ENCODE assay signal across 29 mouse cellular contexts in genomic region chr13:35381641-35382040, GRCm38 (mm10).
DNase-seq lines count a peak whose midpoint lies in the region; ATAC-seq and TF ChIP-seq lines count a peak whose summit lies in the region.
"Had no signal": no experiment of that assay in that cellular context is flagged by ENCODE, and none has a peak within 500 bp of the region (broad histone marks: within the 10 kb centered on the region; RNA-seq: fewer than 3 reads in every experiment).

No protein-coding gene starts in this region.

- WGBS in liver, adult 2 months = 64% methylated on average over 2 of the region's 2 CpGs
- 64% methylated on average over 2 of the region's 2 CpGs for WGBS in liver, embryonic 11.5 days
- WGBS in intestine, embryonic 16.5 days = 70% methylated on average over 2 of the region's 2 CpGs

- DNase-seq in liver, adult 2 months (ENCODE audit: extremely low read depth, low read depth, low spot score) = peak; percentile 12
- no peak for DNase-seq in liver, embryonic 11.5 days (ENCODE audit: low spot score)
- DNase-seq in adrenal gland, postnatal 10 days = peak; percentile 62
- DNase-seq in adrenal gland, postnatal 36 days = peak; percentile 66 to 72
- DNase-seq in frontal cortex, postnatal 36 days (ENCODE audit: low spot score in 2 of 2) = no peak
- DNase-seq: cerebellum, adult 11-12 months; cerebellum, adult 8-10 months; cerebellum, postnatal 10 days; cerebellum, postnatal 36 days; embryo, embryonic 11 days; gastrocnemius, postnatal 10 days; gastrocnemius, postnatal 36 days; heart, postnatal 10 days; heart, postnatal 36 days; kidney, adult 18-20 months had no signal

- no peaks in the 10 kb centered on the region for H3K36me3 ChIP-seq in liver, adult 2 months (ENCODE audit: control insufficient read depth, insufficient read depth, low read length)
- no peaks in the 10 kb centered on the region for H3K36me3 ChIP-seq in liver, embryonic 11.5 days (ENCODE audit: control insufficient read depth, insufficient read depth, low read length)
- H3K36me3 ChIP-seq in intestine, embryonic 16.5 days (ENCODE audit: control insufficient read depth, insufficient read depth, low read length) = no peaks in the 10 kb centered on the region
- H3K36me3 ChIP-seq: embryonic facial prominence, embryonic 10.5 days; embryonic facial prominence, embryonic 13.5 days; forebrain, embryonic 12.5 days; forebrain, embryonic 15.5 days; heart, embryonic 15.5 days; hindbrain, embryonic 10.5 days; hindbrain, embryonic 13.5 days; intestine, embryonic 15.5 days had no signal

- no peak overlapping the region for H3K27ac ChIP-seq in liver, adult 2 months (replicated peaks; ENCODE audit: insufficient read depth, low read depth, low read length)
- H3K27ac ChIP-seq in liver, embryonic 11.5 days (ENCODE audit: low read depth, low read length) = no peak overlapping the region
- H3K27ac ChIP-seq in intestine, embryonic 16.5 days (ENCODE audit: low read length) = no peak overlapping the region
- H3K27ac ChIP-seq: embryonic facial prominence, embryonic 10.5 days; embryonic facial prominence, embryonic 13.5 days; forebrain, embryonic 12.5 days; forebrain, embryonic 15.5 days; heart, embryonic 15.5 days; hindbrain, embryonic 10.5 days; hindbrain, embryonic 13.5 days; intestine, embryonic 15.5 days had no signal

- no peak overlapping the region for H3K4me3 ChIP-seq in liver, adult 2 months (ENCODE audit: insufficient read depth, low read depth, low read length)
- no peak overlapping the region for H3K4me3 ChIP-seq in liver, embryonic 11.5 days (ENCODE audit: low read depth, low read length)
- H3K4me3 ChIP-seq in intestine, embryonic 16.5 days (ENCODE audit: low read length) = no peak overlapping the region
- H3K4me3 ChIP-seq: embryonic facial prominence, embryonic 10.5 days; embryonic facial prominence, embryonic 13.5 days; erythroblast, embryonic 14.5 days; forebrain, embryonic 12.5 days; forebrain, embryonic 15.5 days; heart, embryonic 15.5 days; hindbrain, embryonic 10.5 days; hindbrain, embryonic 13.5 days; intestine, embryonic 15.5 days had no signal

- TF ChIP-seq POLR2A in liver, adult 2 months (IDR thresholded peaks at IDR 0.05; ENCODE audit: extremely low read depth, insufficient read depth, low read length) = no peak

- ATAC-seq in liver, embryonic 11.5 days (replicated peaks; ENCODE audit: low FRiP score) = no peak
- no peak for ATAC-seq in intestine, embryonic 16.5 days
- ATAC-seq: activated CD4-positive, CD25-positive, alpha-beta regulatory T cell, adult 4 months; CD4-positive, CD25-positive, alpha-beta regulatory T cell, adult 4 months; forebrain, embryonic 15.5 days; hindbrain, embryonic 16.5 days; intestine, embryonic 15.5 days had no signal

- no peak for TF ChIP-seq CTCF in liver, adult 2 months (IDR thresholded peaks at IDR 0.05; ENCODE audit: low read depth, low read length)

- no peak overlapping the region for H3K9ac ChIP-seq in liver, adult 2 months (ENCODE audit: low read depth, low read length)
- H3K9ac ChIP-seq in liver, embryonic 11.5 days (ENCODE audit: low read depth, low read length) = no peak overlapping the region
- H3K9ac ChIP-seq in intestine, embryonic 16.5 days (ENCODE audit: low read depth, low read length) = no peak overlapping the region
- H3K9ac ChIP-seq: embryonic facial prominence, embryonic 13.5 days; forebrain, embryonic 12.5 days; forebrain, embryonic 15.5 days; heart, embryonic 15.5 days; hindbrain, embryonic 13.5 days; intestine, embryonic 15.5 days had no signal

- peaks cover 25% of the 10 kb centered on the region for H3K4me1 ChIP-seq in liver, adult 2 months (ENCODE audit: control insufficient read depth, insufficient read depth, low read length)
- H3K4me1 ChIP-seq in liver, embryonic 11.5 days (replicated peaks; ENCODE audit: control insufficient read depth, insufficient read depth, low read length) = no peaks in the 10 kb centered on the region
- H3K4me1 ChIP-seq in intestine, embryonic 16.5 days (ENCODE audit: control insufficient read depth, insufficient read depth, low read length) = 0 out of 2 replicates have a peak, but pooled peaks cover 2% of the 10 kb centered on the region
- H3K4me1 ChIP-seq: forebrain, embryonic 12.5 days; forebrain, embryonic 15.5 days; hindbrain, embryonic 13.5 days had no signal

- no peaks in the 10 kb centered on the region; the same call in 1 of the 2 replicates for H3K27me3 ChIP-seq in liver, adult 2 months (ENCODE audit: control insufficient read depth, insufficient read depth, low read length)
- H3K27me3 ChIP-seq in liver, embryonic 11.5 days (replicated peaks; ENCODE audit: control insufficient read depth, insufficient read depth, low read length) = no peaks in the 10 kb centered on the region
- no peaks in the 10 kb centered on the region for H3K27me3 ChIP-seq in intestine, embryonic 16.5 days (replicated peaks; ENCODE audit: control insufficient read depth, insufficient read depth, low read length)
- H3K27me3 ChIP-seq: embryonic facial prominence, embryonic 13.5 days; forebrain, embryonic 12.5 days; forebrain, embryonic 15.5 days; heart, embryonic 15.5 days; hindbrain, embryonic 13.5 days; intestine, embryonic 15.5 days had no signal

- no peak overlapping the region for H3K4me2 ChIP-seq in liver, embryonic 11.5 days
- H3K4me2 ChIP-seq in intestine, embryonic 16.5 days (ENCODE audit: low read depth, low read length) = no peak overlapping the region
- H3K4me2 ChIP-seq: embryonic facial prominence, embryonic 13.5 days; forebrain, embryonic 12.5 days; forebrain, embryonic 15.5 days; heart, embryonic 11.5 days; heart, embryonic 15.5 days; hindbrain, embryonic 13.5 days; intestine, embryonic 15.5 days had no signal

- no peaks in the 10 kb centered on the region for H3K79me2 ChIP-seq in liver, adult 2 months (ENCODE audit: control insufficient read depth, insufficient read depth, low read length)

- no peaks in the 10 kb centered on the region for H3K9me3 ChIP-seq in liver, embryonic 11.5 days (ENCODE audit: control insufficient read depth, low read length)
- no peaks in the 10 kb centered on the region for H3K9me3 ChIP-seq in intestine, embryonic 16.5 days (ENCODE audit: control insufficient read depth, low read length)
- H3K9me3 ChIP-seq: embryonic facial prominence, embryonic 10.5 days; embryonic facial prominence, embryonic 13.5 days; forebrain, embryonic 12.5 days; forebrain, embryonic 15.5 days; heart, embryonic 15.5 days; hindbrain, embryonic 10.5 days; hindbrain, embryonic 13.5 days; intestine, embryonic 15.5 days had no signal

Comparison
In these comparisons a context has a peak if more than half of its experiments do, and no peak if none do; other contexts are left out.
1. DNase-seq: peak in liver, adult 2 months (single experiment), adrenal gland, postnatal 10 days (single experiment) and adrenal gland, postnatal 36 days (2 of 2); none in liver, embryonic 11.5 days (single experiment) and frontal cortex, postnatal 36 days (0 of 2).